Mouse (Mus musculus): Measurements from ENCODE around the gene Igf1r. TPM values are rescaled to one million over a fixed set of nuclear protein-coding genes. Genes with fewer than 3 reads are reported as not detected.

Igf1r gene
- polyA plus RNA-seq, 1 experiment from 2014 or later: 10.2 TPM

DNA sequence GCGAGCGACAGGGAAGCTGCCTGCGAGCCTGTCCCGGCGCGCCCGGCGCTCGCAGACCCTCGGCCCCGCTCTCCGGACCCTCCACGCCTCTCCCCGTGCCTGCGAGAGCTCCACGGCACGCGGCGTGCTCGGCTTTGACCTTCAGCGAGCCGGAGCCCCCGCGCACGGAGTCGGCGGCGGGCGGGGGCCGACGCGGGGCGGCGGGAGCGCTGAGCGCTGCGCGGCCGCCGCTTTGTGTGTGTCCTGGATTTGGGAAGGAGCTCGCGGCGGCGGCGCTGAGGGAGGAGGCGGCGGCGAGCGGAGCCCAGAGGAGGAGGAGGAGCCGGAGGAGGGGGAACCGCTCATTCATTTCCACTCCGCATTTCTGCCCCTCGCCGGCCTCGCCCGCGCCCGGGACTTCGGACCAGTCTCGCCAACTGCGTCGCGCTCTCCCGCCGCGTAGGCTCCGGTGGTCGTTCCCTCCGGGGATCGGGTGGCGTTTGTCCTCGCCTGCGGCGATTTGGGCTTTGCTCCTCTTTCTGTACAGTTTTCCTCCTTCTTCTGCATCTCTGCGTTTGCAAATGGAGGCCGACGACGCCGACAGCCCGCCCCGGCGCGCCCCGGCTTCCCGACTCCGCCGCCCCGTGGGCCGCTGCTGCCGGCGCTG is 468 bp upstream of the Igf1r start:
- H3K4me1 ChIP-seq (replicated peaks; ENCODE audit: control insufficient read depth, insufficient read depth, low read length): peaks cover 27% of the 10 kb centered on the region
- no peaks in the 10 kb centered on the region for H3K36me3 ChIP-seq (ENCODE audit: control insufficient read depth, insufficient read depth, low read length)
- peak overlapping the region; percentile 90 for H3K9ac ChIP-seq (ENCODE audit: low read depth, low read length)
- peak overlapping the region; percentile 97 for H3K27ac ChIP-seq (ENCODE audit: low read depth, low read length)
- H3K27me3 ChIP-seq (replicated peaks; ENCODE audit: control insufficient read depth, insufficient read depth, low read length): no peaks in the 10 kb centered on the region
- ATAC-seq (replicated peaks; ENCODE audit: low FRiP score) (peak; percentile 53), DNase-seq (ENCODE audit: low spot score) (peak; percentile 83)
- no peaks in the 10 kb centered on the region for H3K9me3 ChIP-seq (ENCODE audit: control insufficient read depth, low read length)
- peak overlapping the region; percentile 95 for H3K4me2 ChIP-seq
- H3K4me3 ChIP-seq (ENCODE audit: low read depth, low read length): peak overlapping the region; percentile 89
- WGBS: under 1% methylated on average over 78 of the region's 91 CpGs

DNA sequence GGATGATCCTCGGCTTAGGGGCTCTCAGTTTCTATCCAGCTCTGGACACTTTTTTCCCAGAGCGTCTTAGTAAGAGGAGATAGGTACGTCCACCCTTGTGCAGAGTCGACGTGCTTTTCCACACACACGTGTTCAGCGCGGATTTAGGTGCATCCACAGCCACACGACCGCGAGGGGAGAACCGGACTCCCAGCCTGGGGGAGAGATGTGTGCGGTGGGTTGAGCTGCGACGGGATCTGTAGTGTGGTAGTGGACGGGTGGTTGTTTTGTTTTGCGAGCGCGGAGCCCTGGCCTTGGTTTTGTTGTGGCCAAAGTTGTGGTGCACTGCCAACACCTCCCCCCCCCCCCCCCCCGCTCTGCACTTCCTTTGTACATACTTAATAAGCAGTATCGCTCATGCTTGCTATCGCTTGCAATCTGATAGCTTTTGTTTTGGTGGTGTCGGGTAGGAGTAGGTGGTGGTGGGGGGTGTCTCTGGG is 1.2 kb downstream of the Igf1r start:
- under 1% methylated on average over 22 of the region's 23 CpGs for WGBS
- peak; percentile 54 for DNase-seq (ENCODE audit: low spot score)
- Histone ChIP-seq H3K9me3 (ENCODE audit: control insufficient read depth, low read length) (no peaks in the 10 kb centered on the region), H3K36me3 (ENCODE audit: control insufficient read depth, insufficient read depth, low read length) (no peaks in the 10 kb centered on the region), H3K4me3 (ENCODE audit: low read depth, low read length) (peak overlapping the region; percentile 89), H3K27ac (ENCODE audit: low read depth, low read length) (no peak overlapping the region), H3K4me2 (peak overlapping the region; percentile 95), H3K4me1 (replicated peaks; ENCODE audit: control insufficient read depth, insufficient read depth, low read length) (peaks cover 41% of the 10 kb centered on the region), H3K27me3 (replicated peaks; ENCODE audit: control insufficient read depth, insufficient read depth, low read length) (no peaks in the 10 kb centered on the region), H3K9ac (ENCODE audit: low read depth, low read length) (peak overlapping the region; percentile 90)
- ATAC-seq (replicated peaks; ENCODE audit: low FRiP score): no peak

DNA sequence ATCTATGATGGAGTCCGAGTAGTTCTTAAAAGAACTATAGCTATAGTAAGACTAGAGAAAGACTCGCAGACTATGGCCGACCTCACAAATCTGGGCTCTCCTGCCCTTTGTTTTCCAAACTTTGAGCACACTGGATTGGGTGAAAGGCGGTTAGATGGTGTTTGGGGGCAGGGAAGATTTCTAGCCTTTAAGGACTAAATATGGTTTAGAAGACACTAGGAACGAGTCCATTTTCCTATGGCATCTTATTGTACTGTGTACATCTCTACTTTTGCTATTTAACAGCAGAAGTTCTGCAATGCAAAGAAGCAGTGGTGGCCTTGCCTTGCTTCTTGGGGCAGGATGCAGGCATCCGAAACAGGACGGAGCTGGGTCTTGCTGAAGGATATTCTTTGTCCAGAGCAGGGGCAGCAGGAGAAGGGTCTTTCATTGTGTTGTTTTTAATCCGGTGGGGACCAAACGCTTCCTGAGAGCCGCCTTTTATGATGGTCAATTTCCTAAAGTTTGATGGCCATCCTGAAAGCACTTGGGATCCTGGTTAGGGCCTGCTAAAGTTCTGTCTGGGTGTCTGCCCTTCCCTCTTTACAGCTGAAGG is 2.1 kb downstream of the Igf1r start:
- H3K9ac ChIP-seq (ENCODE audit: low read depth, low read length): peak overlapping the region; percentile 90; the same call in 1 of the 2 replicates
- H3K4me2 ChIP-seq: peak overlapping the region; percentile 95
- DNase-seq (ENCODE audit: low spot score) (no peak), ATAC-seq (replicated peaks; ENCODE audit: low FRiP score) (no peak)
- peaks cover 48% of the 10 kb centered on the region for H3K4me1 ChIP-seq (replicated peaks; ENCODE audit: control insufficient read depth, insufficient read depth, low read length)
- no peak overlapping the region for H3K27ac ChIP-seq (ENCODE audit: low read depth, low read length)
- H3K9me3 ChIP-seq (ENCODE audit: control insufficient read depth, low read length): no peaks in the 10 kb centered on the region
- H3K4me3 ChIP-seq (ENCODE audit: low read depth, low read length): peak overlapping the region; percentile 89
- 36% methylated on average over 10 of the region's 10 CpGs for WGBS
- H3K36me3 ChIP-seq (ENCODE audit: control insufficient read depth, insufficient read depth, low read length): no peaks in the 10 kb centered on the region
- H3K27me3 ChIP-seq (replicated peaks; ENCODE audit: control insufficient read depth, insufficient read depth, low read length): no peaks in the 10 kb centered on the region

DNA sequence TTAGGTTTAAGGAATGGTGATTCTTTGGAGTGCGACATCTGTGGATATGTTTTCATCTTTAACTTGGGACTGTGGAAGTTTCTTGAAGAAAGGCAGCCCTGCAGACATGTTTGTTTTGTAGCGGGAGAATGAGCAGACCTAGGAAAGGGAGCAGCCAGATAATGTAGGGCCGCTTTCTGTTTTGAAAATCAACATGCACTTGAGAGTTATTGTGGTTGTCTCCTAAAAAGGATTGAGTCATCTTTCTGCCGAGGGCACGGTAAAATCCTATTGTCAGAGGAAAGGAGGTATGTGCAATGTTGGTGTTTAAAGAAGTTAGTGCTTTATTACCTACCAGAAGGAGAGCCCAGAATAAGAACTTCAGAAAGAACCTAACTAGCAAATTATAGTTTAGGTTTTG is 2.6 kb downstream of the Igf1r start:
- H3K36me3 ChIP-seq (ENCODE audit: control insufficient read depth, insufficient read depth, low read length): no peaks in the 10 kb centered on the region
- H3K4me2 ChIP-seq: peak overlapping the region; percentile 95
- peak overlapping the region; percentile 89; the same call in 1 of the 2 replicates for H3K4me3 ChIP-seq (ENCODE audit: low read depth, low read length)
- ATAC-seq (replicated peaks; ENCODE audit: low FRiP score): no peak
- no peaks in the 10 kb centered on the region for H3K9me3 ChIP-seq (ENCODE audit: control insufficient read depth, low read length)
- no peak overlapping the region for H3K27ac ChIP-seq (ENCODE audit: low read depth, low read length)
- no peak for DNase-seq (ENCODE audit: low spot score)
- WGBS: 42% methylated on average over 5 of the region's 5 CpGs
- no peak overlapping the region for H3K9ac ChIP-seq (ENCODE audit: low read depth, low read length)
- H3K27me3 ChIP-seq (replicated peaks; ENCODE audit: control insufficient read depth, insufficient read depth, low read length): no peaks in the 10 kb centered on the region
- H3K4me1 ChIP-seq (replicated peaks; ENCODE audit: control insufficient read depth, insufficient read depth, low read length): peaks cover 51% of the 10 kb centered on the region

DNA sequence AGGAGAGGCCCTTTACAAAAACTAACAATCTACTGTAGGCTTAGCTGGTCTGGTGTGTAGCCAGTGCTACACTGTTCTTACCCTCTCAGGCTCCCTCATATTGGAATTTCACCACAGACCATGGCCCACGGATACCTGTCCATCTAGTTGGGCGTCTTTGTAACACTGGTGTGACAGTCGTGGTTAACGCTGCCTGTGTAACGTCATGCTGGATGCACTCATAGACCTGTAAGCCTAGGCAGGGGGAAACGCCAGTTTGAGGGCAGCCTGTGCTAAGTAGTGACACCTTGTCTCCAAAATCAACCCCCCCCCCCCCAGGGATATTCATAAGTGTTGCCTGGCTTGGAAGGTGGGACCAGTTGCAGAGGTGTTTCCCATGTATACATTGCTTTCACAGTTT is 4.7 kb downstream of the Igf1r start:
- Histone ChIP-seq H3K27ac (ENCODE audit: low read depth, low read length) (no peak overlapping the region), H3K4me1 (replicated peaks; ENCODE audit: control insufficient read depth, insufficient read depth, low read length) (peaks cover 62% of the 10 kb centered on the region), H3K9me3 (ENCODE audit: control insufficient read depth, low read length) (no peaks in the 10 kb centered on the region), H3K9ac (ENCODE audit: low read depth, low read length) (no peak overlapping the region), H3K4me2 (0 out of 2 replicates have a peak overlapping the region, but pooled peaks have one; percentile 15), H3K27me3 (replicated peaks; ENCODE audit: control insufficient read depth, insufficient read depth, low read length) (no peaks in the 10 kb centered on the region), H3K36me3 (ENCODE audit: control insufficient read depth, insufficient read depth, low read length) (no peaks in the 10 kb centered on the region), H3K4me3 (ENCODE audit: low read depth, low read length) (no peak overlapping the region)
- DNase-seq (ENCODE audit: low spot score) (no peak), ATAC-seq (replicated peaks; ENCODE audit: low FRiP score) (no peak)
- 53% methylated on average over 6 of the region's 6 CpGs for WGBS

DNA sequence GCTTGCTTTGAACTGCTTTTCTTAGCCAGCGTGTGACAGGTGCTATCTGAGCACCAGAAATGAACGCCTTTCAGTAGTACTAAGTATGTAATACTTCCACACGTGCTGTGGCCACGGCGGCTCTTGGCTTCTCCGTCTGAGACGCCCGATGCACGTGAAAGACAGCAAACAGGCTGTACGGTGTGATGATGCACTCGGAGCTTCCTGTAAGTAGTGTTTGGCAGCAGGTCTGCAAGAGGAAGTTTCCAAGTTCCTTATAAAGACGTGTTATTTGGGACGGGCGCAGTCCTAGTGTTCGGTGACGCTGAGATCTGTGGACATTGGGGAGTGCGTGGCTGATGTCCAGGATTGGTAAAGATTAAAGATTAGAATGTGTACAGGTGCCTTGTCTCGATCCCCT is 5.4 kb downstream of the Igf1r start:
- no peak overlapping the region; the same call in 1 of the 2 replicates for H3K4me2 ChIP-seq
- 51% methylated on average over 18 of the region's 18 CpGs for WGBS

DNA sequence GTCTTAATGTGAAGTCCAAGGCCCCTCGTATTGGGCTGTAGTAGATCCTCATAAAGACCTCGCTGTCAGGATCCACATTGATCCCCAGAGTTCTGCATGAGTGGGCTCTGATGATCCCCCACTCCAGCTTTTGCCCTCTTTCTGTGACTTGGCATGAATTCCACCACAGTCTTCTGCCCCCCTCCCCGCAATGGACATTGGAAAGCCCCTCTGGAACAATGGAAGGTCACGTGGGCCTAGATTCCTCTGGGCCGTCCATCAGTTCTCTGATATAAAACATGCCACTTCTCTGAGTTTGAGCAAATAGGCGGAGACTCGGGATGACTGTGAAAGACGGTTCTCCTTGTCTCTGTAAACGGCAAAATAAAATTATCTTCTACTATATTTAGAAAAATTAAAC is 8.1 kb downstream of the Igf1r start:
- Histone ChIP-seq H3K36me3 (ENCODE audit: control insufficient read depth, insufficient read depth, low read length) (no peaks in the 10 kb centered on the region), H3K9me3 (ENCODE audit: control insufficient read depth, low read length) (no peaks in the 10 kb centered on the region), H3K4me1 (replicated peaks; ENCODE audit: control insufficient read depth, insufficient read depth, low read length) (peaks cover 52% of the 10 kb centered on the region), H3K9ac (ENCODE audit: low read depth, low read length) (no peak overlapping the region), H3K27ac (ENCODE audit: low read depth, low read length) (no peak overlapping the region; the same call in 1 of the 2 replicates), H3K4me3 (ENCODE audit: low read depth, low read length) (no peak overlapping the region), H3K4me2 (no peak overlapping the region), H3K27me3 (replicated peaks; ENCODE audit: control insufficient read depth, insufficient read depth, low read length) (no peaks in the 10 kb centered on the region)
- no peak for ATAC-seq (replicated peaks; ENCODE audit: low FRiP score)
- WGBS: 76% methylated on average over 9 of the region's 9 CpGs
- DNase-seq (ENCODE audit: low spot score): no peak

More for the DNA sequence above, 5.4 kb downstream of the Igf1r start:
- H3K4me3 ChIP-seq (ENCODE audit: low read depth, low read length): no peak overlapping the region
- no peak for ATAC-seq (replicated peaks; ENCODE audit: low FRiP score)
- H3K27me3 ChIP-seq (replicated peaks; ENCODE audit: control insufficient read depth, insufficient read depth, low read length): no peaks in the 10 kb centered on the region
- no peaks in the 10 kb centered on the region for H3K9me3 ChIP-seq (ENCODE audit: control insufficient read depth, low read length)
- no peak overlapping the region for H3K27ac ChIP-seq (ENCODE audit: low read depth, low read length)
- peaks cover 64% of the 10 kb centered on the region for H3K4me1 ChIP-seq (replicated peaks; ENCODE audit: control insufficient read depth, insufficient read depth, low read length)
- H3K36me3 ChIP-seq (ENCODE audit: control insufficient read depth, insufficient read depth, low read length): no peaks in the 10 kb centered on the region
- DNase-seq (ENCODE audit: low spot score): no peak
- no peak overlapping the region for H3K9ac ChIP-seq (ENCODE audit: low read depth, low read length)

DNA sequence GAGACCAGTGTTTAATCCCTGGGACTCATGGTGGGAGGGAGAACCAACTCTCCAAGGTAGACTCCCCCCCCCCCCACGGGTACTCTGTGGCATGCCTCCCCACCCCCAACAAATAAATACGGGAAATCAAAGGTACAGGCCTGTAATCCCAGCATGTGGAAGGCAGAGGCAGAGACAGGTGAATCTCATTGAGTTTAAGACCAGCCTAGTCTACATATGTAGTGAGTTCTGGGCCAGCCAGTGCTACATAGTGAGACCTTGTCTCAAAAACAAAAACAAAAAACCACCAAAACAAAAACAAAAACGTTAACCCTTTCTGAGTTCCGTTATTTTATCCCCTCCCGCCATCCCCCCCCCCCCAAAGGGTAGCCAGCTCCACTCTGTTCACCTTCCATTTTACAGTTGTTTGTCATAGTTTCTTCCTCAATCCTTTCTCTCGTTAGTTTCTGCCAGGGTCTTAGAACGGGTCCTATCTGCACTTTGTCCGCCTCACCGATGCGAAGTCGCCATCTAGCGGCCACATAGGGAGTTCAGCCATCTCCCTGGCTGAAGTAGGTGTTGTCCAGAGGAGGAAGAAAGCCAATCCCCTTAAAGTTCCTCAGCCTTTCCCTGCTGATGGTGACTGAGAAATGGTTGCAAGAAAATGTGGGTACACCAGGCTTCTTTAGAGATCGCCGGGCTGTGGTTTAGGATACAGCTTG is 9.1 kb downstream of the Igf1r start:
- H3K27ac ChIP-seq (ENCODE audit: low read depth, low read length): no peak overlapping the region
- H3K4me3 ChIP-seq (ENCODE audit: low read depth, low read length): no peak overlapping the region
- no peak overlapping the region for H3K9ac ChIP-seq (ENCODE audit: low read depth, low read length)
- H3K36me3 ChIP-seq (ENCODE audit: control insufficient read depth, insufficient read depth, low read length): no peaks in the 10 kb centered on the region
- H3K27me3 ChIP-seq (replicated peaks; ENCODE audit: control insufficient read depth, insufficient read depth, low read length): no peaks in the 10 kb centered on the region
- H3K4me1 ChIP-seq (replicated peaks; ENCODE audit: control insufficient read depth, insufficient read depth, low read length): peaks cover 49% of the 10 kb centered on the region
- WGBS: 13% methylated on average over 14 of the region's 14 CpGs
- H3K9me3 ChIP-seq (ENCODE audit: control insufficient read depth, low read length): no peaks in the 10 kb centered on the region
- peak; percentile 50 for ATAC-seq (replicated peaks; ENCODE audit: low FRiP score)
- 0 out of 2 replicates have a peak overlapping the region, but pooled peaks have one; percentile 6 for H3K4me2 ChIP-seq
- peak; percentile 67 for DNase-seq (ENCODE audit: low spot score)

Measured in liver, embryonic 11.5 days (tissue).